Mouse (Mus musculus) liver, embryonic 14.5 days (tissue): ENCODE measurements around the gene Rhbdf2.

Source experiments
- CTCF ChIP-seq: IDR thresholded peaks from 2 replicates; pipeline ENCODE4 v1.5.1; 2016; ENCODE audit warnings: antibody characterized with exemption, low read depth, control low read depth
- EP300 ChIP-seq: IDR thresholded peaks from 2 replicates; pipeline ENCODE4 v1.6.1; 2016; ENCODE audit warnings: antibody characterized with exemption, low read depth

GRCm38 (mm10) chr11:116619156-116619555 lies 7.7 kb downstream of the Rhbdf2 start:
- TF ChIP-seq CTCF (no peak), EP300 (no peak)
